Mouse (Mus musculus) lung, postnatal 0 days (tissue): ENCODE results near the gene Midn.

Source experiments
- CTCF ChIP-seq: IDR thresholded peaks from 2 replicates; pipeline ENCODE4 v1.5.1; 2016; ENCODE audit warnings: antibody characterized with exemption, mild to moderate bottlenecking
- EP300 ChIP-seq: IDR thresholded peaks from 2 replicates; pipeline ENCODE4 v1.6.1; 2016; ENCODE audit warnings: antibody characterized with exemption, mild to moderate bottlenecking, control low read depth

- TF ChIP-seq CTCF (no peak), EP300 (peak; percentile 46; the same call in 1 of the 2 replicates)
Measured at GRCm38 (mm10) chr10:80107678-80108077, 40.4 kb upstream of the Midn start.
